Mouse (Mus musculus): ENCODE measurements at regions not wholly inside any gene's neighbourhood (a gene's known extent, or its start where the extent isn't known, plus 50 kb on each side); places are given as distances from the start of the nearest gene placed in this dataset.

- TF ChIP-seq CTCF (IDR thresholded peaks at IDR 0.05; ENCODE audit: extremely low read depth, insufficient read depth, insufficient read length, insufficient replicate concordance), result no peak
- TF ChIP-seq POLR2A (IDR thresholded peaks at IDR 0.05; ENCODE audit: low read depth, low read length), result no peak
Measured at GRCm38 (mm10) chr5:46442600-46443248, 585.3 kb upstream of the Lcorl start.

All from spleen, adult 2 months (tissue).